Mouse (Mus musculus) heart, embryonic 10.5 days (tissue): ENCODE measurements at regions not wholly inside any gene's neighbourhood (a gene's known extent, or its start where the extent isn't known, plus 50 kb on each side); places are given as distances from the start of the nearest gene placed in this dataset.

ENCODE experiments used
- DNase-seq: peaks from one replicate; pipeline ENCODE4 v3.0.0-alpha.2; 2017; ENCODE audit warnings: low spot score
- H3K27ac ChIP-seq: fragments of 300-500 bp; sonication (generic); 2 replicates; pipeline ENCODE4 v1.5.1; 2016; ENCODE audit warnings: mild to moderate bottlenecking
- H3K27me3 ChIP-seq: fragments of 300-500 bp; sonication (generic); 2 replicates; pipeline ENCODE4 v1.6.1; 2016; ENCODE audit warnings: mild to moderate bottlenecking; ENCODE audit not compliant: poor library complexity, insufficient read depth, severe bottlenecking
- H3K36me3 ChIP-seq: fragments of 300-500 bp; sonication (generic); 2 replicates; pipeline ENCODE4 v1.6.1; 2016; ENCODE audit warnings: mild to moderate bottlenecking, moderate library complexity
- H3K4me1 ChIP-seq: fragments of 300-500 bp; sonication (generic); 2 replicates; pipeline ENCODE4 v1.6.1; 2016; ENCODE audit warnings: mild to moderate bottlenecking
- H3K4me3 ChIP-seq: fragments of 300-500 bp; sonication (generic); 2 replicates; pipeline ENCODE4 v1.5.1; 2016; ENCODE audit warnings: mild to moderate bottlenecking, moderate library complexity
- H3K9me3 ChIP-seq: fragments of 300-500 bp; sonication (generic); 2 replicates; pipeline ENCODE4 v1.6.1; 2016; ENCODE audit warnings: mild to moderate bottlenecking, moderate library complexity
- WGBS: fragments of 180-500 bp; shearing (Covaris S2); methylation state at CpG from one replicate; pipeline ENCODE4 v1.1.7; 2016; 5-methylcytosine and 5-hydroxymethylcytosine counted together

- Histone ChIP-seq H3K4me1 (no peaks in the 10 kb centered on the region), H3K27me3 (no peaks in the 10 kb centered on the region), H3K36me3 (no peaks in the 10 kb centered on the region), H3K27ac (no peak overlapping the region), H3K4me3 (no peak overlapping the region), H3K9me3 (no peaks in the 10 kb centered on the region)
- 71% methylated on average over 4 of the region's 4 CpGs for WGBS
- DNase-seq, result no peak
Observed at GRCm38 (mm10) chr1:142838663-142839062, 801.8 kb upstream of the B3galt2 start.

GRCm38 (mm10) chr1:142867024-142867700 lies 773.3 kb upstream of the B3galt2 start:
- no peaks in the 10 kb centered on the region for H3K36me3 ChIP-seq
- DNase-seq, result no peak

GRCm38 (mm10) chr1:142891842-142892241 lies 748.6 kb upstream of the B3galt2 start:
- no peaks in the 10 kb centered on the region for H3K9me3 ChIP-seq
- no peaks in the 10 kb centered on the region for H3K27me3 ChIP-seq
- DNase-seq, result no peak
- H3K4me1 ChIP-seq, result no peaks in the 10 kb centered on the region
- no peaks in the 10 kb centered on the region for H3K36me3 ChIP-seq
- H3K27ac ChIP-seq, result no peak overlapping the region
- H3K4me3 ChIP-seq, result no peak overlapping the region

More at GRCm38 (mm10) chr1:142867024-142867700, 773.3 kb upstream of the B3galt2 start:
- H3K27me3 ChIP-seq, result no peaks in the 10 kb centered on the region
- H3K9me3 ChIP-seq, result no peaks in the 10 kb centered on the region
- H3K4me1 ChIP-seq, result no peaks in the 10 kb centered on the region
- WGBS, result 73% methylated on average over 4 of the region's 4 CpGs
- H3K27ac ChIP-seq, result no peak overlapping the region
- no peak overlapping the region for H3K4me3 ChIP-seq

- H3K4me3 ChIP-seq, result no peak overlapping the region
- no peak for DNase-seq
- H3K27ac ChIP-seq, result no peak overlapping the region
- H3K36me3 ChIP-seq, result no peaks in the 10 kb centered on the region
- whole genome bisulfite sequencing, result 78% methylated on average over 2 of the region's 2 CpGs
- no peaks in the 10 kb centered on the region for H3K27me3 ChIP-seq
- no peaks in the 10 kb centered on the region for H3K9me3 ChIP-seq
- no peaks in the 10 kb centered on the region for H3K4me1 ChIP-seq
Observed at GRCm38 (mm10) chr1:142893156-142893555, 747.3 kb upstream of the B3galt2 start.

- Histone ChIP-seq H3K4me1 (no peaks in the 10 kb centered on the region), H3K4me3 (no peak overlapping the region), H3K27me3 (no peaks in the 10 kb centered on the region), H3K9me3 (no peaks in the 10 kb centered on the region), H3K27ac (no peak overlapping the region), H3K36me3 (no peaks in the 10 kb centered on the region)
- DNase-seq, result no peak
Observed at GRCm38 (mm10) chr1:142894145-142894544, 746.3 kb upstream of the B3galt2 start.

- no peak overlapping the region for H3K4me3 ChIP-seq
- no peak for DNase-seq
- H3K36me3 ChIP-seq, result no peaks in the 10 kb centered on the region
- WGBS, result 56% methylated on average over 1 of the region's 1 CpGs
- no peaks in the 10 kb centered on the region for H3K4me1 ChIP-seq
- no peaks in the 10 kb centered on the region for H3K27me3 ChIP-seq
- no peaks in the 10 kb centered on the region for H3K9me3 ChIP-seq
- H3K27ac ChIP-seq, result no peak overlapping the region
Observed at GRCm38 (mm10) chr1:142895081-142895480, 745.4 kb upstream of the B3galt2 start.

GRCm38 (mm10) chr1:142909907-142910306 lies 730.6 kb upstream of the B3galt2 start:
- Histone ChIP-seq H3K27ac (no peak overlapping the region), H3K4me1 (no peaks in the 10 kb centered on the region), H3K9me3 (no peaks in the 10 kb centered on the region), H3K4me3 (no peak overlapping the region), H3K27me3 (no peaks in the 10 kb centered on the region), H3K36me3 (no peaks in the 10 kb centered on the region)
- no peak for DNase-seq
- WGBS, result 87% methylated on average over 4 of the region's 4 CpGs

GRCm38 (mm10) chr1:142956686-142957085 lies 683.8 kb upstream of the B3galt2 start:
- Histone ChIP-seq H3K9me3 (no peaks in the 10 kb centered on the region), H3K36me3 (no peaks in the 10 kb centered on the region), H3K27me3 (no peaks in the 10 kb centered on the region), H3K4me3 (no peak overlapping the region), H3K4me1 (no peaks in the 10 kb centered on the region), H3K27ac (no peak overlapping the region)
- DNase-seq, result no peak
- 80% methylated on average over 3 of the region's 3 CpGs for WGBS

- Histone ChIP-seq H3K36me3 (no peaks in the 10 kb centered on the region), H3K27me3 (no peaks in the 10 kb centered on the region), H3K27ac (no peak overlapping the region), H3K9me3 (no peaks in the 10 kb centered on the region), H3K4me1 (no peaks in the 10 kb centered on the region), H3K4me3 (no peak overlapping the region)
- DNase-seq, result no peak
Observed at GRCm38 (mm10) chr1:142971475-142971874, 669.0 kb upstream of the B3galt2 start.

GRCm38 (mm10) chr1:142973387-142973786 lies 667.1 kb upstream of the B3galt2 start:
- no peak for DNase-seq
- H3K9me3 ChIP-seq, result no peaks in the 10 kb centered on the region
- H3K4me1 ChIP-seq, result no peaks in the 10 kb centered on the region
- 77% methylated on average over 2 of the region's 2 CpGs for WGBS
- no peaks in the 10 kb centered on the region for H3K36me3 ChIP-seq
- no peaks in the 10 kb centered on the region for H3K27me3 ChIP-seq
- H3K27ac ChIP-seq, result no peak overlapping the region
- no peak overlapping the region for H3K4me3 ChIP-seq

- no peak for DNase-seq
- no peaks in the 10 kb centered on the region for H3K27me3 ChIP-seq
- H3K4me3 ChIP-seq, result no peak overlapping the region
- H3K4me1 ChIP-seq, result no peaks in the 10 kb centered on the region
- 82% methylated on average over 5 of the region's 5 CpGs for WGBS
- H3K9me3 ChIP-seq, result no peaks in the 10 kb centered on the region
- no peak overlapping the region for H3K27ac ChIP-seq
- no peaks in the 10 kb centered on the region for H3K36me3 ChIP-seq
Observed at GRCm38 (mm10) chr1:142982994-142983393, 657.5 kb upstream of the B3galt2 start.

- H3K27ac ChIP-seq, result no peak overlapping the region
- H3K9me3 ChIP-seq, result no peaks in the 10 kb centered on the region
- WGBS, result 84% methylated on average over 3 of the region's 3 CpGs
- H3K4me1 ChIP-seq, result no peaks in the 10 kb centered on the region
- no peaks in the 10 kb centered on the region for H3K27me3 ChIP-seq
- H3K36me3 ChIP-seq, result no peaks in the 10 kb centered on the region
- H3K4me3 ChIP-seq, result no peak overlapping the region
- no peak for DNase-seq
Observed at GRCm38 (mm10) chr1:142983641-142984040, 656.8 kb upstream of the B3galt2 start.

GRCm38 (mm10) chr1:142985516-142985915 lies 654.9 kb upstream of the B3galt2 start:
- H3K27ac ChIP-seq, result no peak overlapping the region
- no peaks in the 10 kb centered on the region for H3K27me3 ChIP-seq
- 36% methylated on average over 1 of the region's 1 CpGs for WGBS
- H3K4me3 ChIP-seq, result no peak overlapping the region
- H3K9me3 ChIP-seq, result no peaks in the 10 kb centered on the region
- no peak for DNase-seq
- H3K36me3 ChIP-seq, result no peaks in the 10 kb centered on the region
- no peaks in the 10 kb centered on the region for H3K4me1 ChIP-seq

- Histone ChIP-seq H3K4me3 (no peak overlapping the region), H3K27me3 (no peaks in the 10 kb centered on the region), H3K36me3 (no peaks in the 10 kb centered on the region), H3K9me3 (no peaks in the 10 kb centered on the region), H3K4me1 (no peaks in the 10 kb centered on the region), H3K27ac (no peak overlapping the region)
- DNase-seq, result no peak
- 86% methylated on average over 1 of the region's 1 CpGs for WGBS
Observed at GRCm38 (mm10) chr1:143000216-143000615, 640.2 kb upstream of the B3galt2 start.
